Mouse (Mus musculus): Measurements from ENCODE around the gene Vac14. TPM values are rescaled to one million over a fixed set of nuclear protein-coding genes. Genes with fewer than 3 reads are reported as not detected.
A peak's percentile ranks its signal among the peaks of the same experiment; 100 is the strongest.
"Not testable (repeated sequence)": the region's sequence is repeated elsewhere in the genome, so short reads cannot be mapped to it uniquely, and the experiment has no call there.

Gene Vac14
- polyA plus RNA-seq, 1 experiment: 26.8 TPM

DNA sequence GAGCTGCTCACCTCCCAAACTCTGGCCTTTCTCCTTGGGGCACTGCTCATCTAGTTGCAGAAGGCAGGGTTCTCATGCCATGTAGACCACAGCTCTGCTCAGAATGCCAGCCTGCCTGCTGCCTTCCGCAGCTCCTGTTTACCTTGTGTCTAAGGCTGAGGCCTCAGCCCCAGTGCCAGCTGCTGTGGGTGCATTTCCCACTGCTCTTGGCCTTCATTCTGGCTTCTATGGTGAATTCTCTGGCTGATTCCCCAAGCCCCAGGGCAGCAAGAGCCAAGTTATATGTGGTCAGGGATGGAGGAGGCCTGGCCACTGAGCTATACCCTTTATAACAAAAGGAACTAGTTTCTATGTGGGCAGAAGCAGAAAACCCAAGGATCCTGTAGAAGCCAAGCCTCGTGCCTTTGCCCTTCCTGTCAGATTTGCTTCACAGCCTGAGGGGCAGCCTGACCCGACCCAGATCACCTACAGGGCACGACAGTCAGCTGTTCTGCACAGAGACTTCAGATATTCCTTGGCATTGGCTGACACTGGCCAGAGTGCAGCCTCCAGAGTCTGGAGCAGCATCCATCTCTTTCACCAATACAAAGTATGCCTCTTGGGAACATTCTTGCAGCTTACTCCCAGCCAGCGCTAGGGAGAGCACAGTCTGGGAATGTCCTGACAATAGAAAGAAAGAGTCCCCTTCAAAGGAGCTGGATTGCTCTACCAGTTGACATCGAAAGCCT is 44.8 kb downstream of the Vac14 start:
- TF ChIP-seq POLR2AphosphoS2 (IDR thresholded peaks at IDR 0.05; ENCODE audit: insufficient read length, low read depth) (no peak), MYOD1 (IDR thresholded peaks at IDR 0.05; ENCODE audit: control insufficient read depth in 1 of 3, insufficient read length in 2 of 3, low read depth in 2 of 3) (peak; percentile 33 to 74 (median 51)), REST (IDR thresholded peaks at IDR 0.05; ENCODE audit: insufficient read depth, insufficient read length) (no peak), CEBPB (IDR thresholded peaks at IDR 0.05; ENCODE audit: insufficient read depth, poor library complexity, severe bottlenecking) (no peak), USF1 (IDR thresholded peaks at IDR 0.05; ENCODE audit: low read depth) (no peak), TCF3 (IDR thresholded peaks at IDR 0.05; ENCODE audit: insufficient read length, low read depth) (peak; percentile 18), MAX (IDR thresholded peaks at IDR 0.05; ENCODE audit: low read depth) (no peak), MYOG (IDR thresholded peaks at IDR 0.05; ENCODE audit: control insufficient read depth in 1 of 3, insufficient read depth in 1 of 3, insufficient read length in 2 of 3, low read depth in 2 of 3) (peak in 2 of 3 experiments; percentile 45 to 92), E2F4 (IDR thresholded peaks at IDR 0.05; ENCODE audit: insufficient read depth) (no peak), POLR2A (IDR thresholded peaks at IDR 0.05; ENCODE audit: insufficient read length, low read depth) (no peak), SRF (IDR thresholded peaks at IDR 0.05; ENCODE audit: control insufficient read depth, insufficient read length, low read depth) (no peak)
- no peak overlapping the region for H3K4me2 ChIP-seq (ENCODE audit: low read depth)
- no peak overlapping the region for H3K4me3 ChIP-seq
- H3K79me2 ChIP-seq (ENCODE audit: control insufficient read depth, insufficient read depth): no peaks in the 10 kb centered on the region
- H3ac ChIP-seq (ENCODE audit: control insufficient read depth, insufficient read length): no peak overlapping the region
- no peaks in the 10 kb centered on the region for H3K27me3 ChIP-seq (ENCODE audit: control insufficient read depth, insufficient read depth, insufficient read length)
- peaks cover under 1% of the 10 kb centered on the region for H3K36me3 ChIP-seq (ENCODE audit: control insufficient read depth, insufficient read depth)

DNA sequence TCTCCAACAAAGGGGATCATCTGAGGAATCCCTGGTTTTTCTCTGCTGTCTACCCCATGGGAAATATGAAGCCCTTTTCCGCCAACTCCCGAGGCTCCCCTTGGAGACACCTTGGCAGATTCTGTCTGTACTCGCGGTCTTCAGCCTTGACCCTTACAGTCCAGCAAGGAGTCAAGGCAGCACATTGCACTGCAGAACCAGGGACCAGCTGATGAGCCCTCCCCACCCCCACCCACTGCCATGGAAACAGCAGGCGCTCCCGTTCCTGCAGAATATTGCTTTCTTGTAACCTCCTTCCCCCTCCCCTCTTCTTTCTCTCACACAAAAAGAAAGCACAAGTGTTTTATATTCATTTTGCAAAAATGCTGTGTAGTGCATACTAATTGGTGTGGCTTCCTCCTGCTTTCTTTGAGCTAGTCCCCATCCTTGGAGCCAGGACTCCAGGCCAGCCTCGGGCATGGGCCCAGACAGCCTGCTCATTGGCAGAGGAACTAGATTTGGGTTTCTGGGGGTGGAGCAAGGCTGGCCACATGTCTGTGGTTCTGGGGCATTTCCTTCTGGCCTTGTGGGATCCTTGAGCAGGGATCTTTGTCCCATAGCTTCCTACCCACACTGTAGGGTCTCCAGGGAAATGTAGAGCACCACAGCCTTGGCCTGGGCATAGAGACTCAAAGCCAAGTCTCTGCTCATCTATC is 46.0 kb downstream of the Vac14 start:
- H3K4me2 ChIP-seq (ENCODE audit: low read depth): peak overlapping the region; percentile 12
- H3K36me3 ChIP-seq (ENCODE audit: control insufficient read depth, insufficient read depth): no peaks in the 10 kb centered on the region
- H3K79me2 ChIP-seq (ENCODE audit: control insufficient read depth, insufficient read depth): no peaks in the 10 kb centered on the region
- H3K4me3 ChIP-seq: no peak overlapping the region
- TF ChIP-seq MYOG (IDR thresholded peaks at IDR 0.05; ENCODE audit: control insufficient read depth in 1 of 3, insufficient read depth in 1 of 3, insufficient read length in 2 of 3, low read depth in 2 of 3) (peak in 1 of 3 experiments; percentile 18), CEBPB (IDR thresholded peaks at IDR 0.05; ENCODE audit: insufficient read depth, poor library complexity, severe bottlenecking) (no peak), USF1 (IDR thresholded peaks at IDR 0.05; ENCODE audit: low read depth) (peak; percentile 33)
- H3ac ChIP-seq (ENCODE audit: control insufficient read depth, insufficient read length): no peak overlapping the region
- no peaks in the 10 kb centered on the region for H3K27me3 ChIP-seq (ENCODE audit: control insufficient read depth, insufficient read depth, insufficient read length)

GRCm38 (mm10) chr8:110665000-110665399 is 46.6 kb downstream of the Vac14 start:
- Histone ChIP-seq H3ac (ENCODE audit: control insufficient read depth, insufficient read length) (no peak overlapping the region), H3K36me3 (ENCODE audit: control insufficient read depth, insufficient read depth) (no peaks in the 10 kb centered on the region), H3K4me3 (no peak overlapping the region), H3K27me3 (ENCODE audit: control insufficient read depth, insufficient read depth, insufficient read length) (no peaks in the 10 kb centered on the region), H3K79me2 (ENCODE audit: control insufficient read depth, insufficient read depth) (no peaks in the 10 kb centered on the region), H3K4me2 (ENCODE audit: low read depth) (no peak overlapping the region)
- no peak for TF ChIP-seq MYOG (IDR thresholded peaks at IDR 0.05; ENCODE audit: control insufficient read depth in 1 of 3, insufficient read depth in 1 of 3, insufficient read length in 2 of 3, low read depth in 2 of 3)
- TF ChIP-seq TCF12 (IDR thresholded peaks at IDR 0.05; ENCODE audit: insufficient read depth, poor library complexity, severe bottlenecking): no peak
- TF ChIP-seq E2F4 (IDR thresholded peaks at IDR 0.05; ENCODE audit: insufficient read depth): no peak
- TF ChIP-seq USF1 (IDR thresholded peaks at IDR 0.05; ENCODE audit: low read depth): no peak
- no peak for TF ChIP-seq POLR2A (IDR thresholded peaks at IDR 0.05; ENCODE audit: insufficient read length, low read depth)
- TF ChIP-seq POLR2AphosphoS2 (IDR thresholded peaks at IDR 0.05; ENCODE audit: insufficient read length, low read depth): no peak
- TF ChIP-seq CEBPB (IDR thresholded peaks at IDR 0.05; ENCODE audit: insufficient read depth, poor library complexity, severe bottlenecking): no peak
- no peak for TF ChIP-seq SRF (IDR thresholded peaks at IDR 0.05; ENCODE audit: control insufficient read depth, insufficient read length, low read depth)
- TF ChIP-seq MYOD1 (IDR thresholded peaks at IDR 0.05; ENCODE audit: control insufficient read depth in 1 of 3, insufficient read length in 2 of 3, low read depth in 2 of 3): no peak
- TF ChIP-seq MAX (IDR thresholded peaks at IDR 0.05; ENCODE audit: low read depth): no peak
- TF ChIP-seq REST (IDR thresholded peaks at IDR 0.05; ENCODE audit: insufficient read depth, insufficient read length): no peak
- TF ChIP-seq TCF3 (IDR thresholded peaks at IDR 0.05; ENCODE audit: insufficient read length, low read depth): no peak

GRCm38 (mm10) chr8:110667590-110668177 is 49.3 kb downstream of the Vac14 start:
- H3K27me3 ChIP-seq (ENCODE audit: control insufficient read depth, insufficient read depth, insufficient read length); H3ac ChIP-seq (ENCODE audit: control insufficient read depth, insufficient read length); H3K4me3 ChIP-seq; H3K36me3 ChIP-seq (ENCODE audit: control insufficient read depth, insufficient read depth); H3K4me2 ChIP-seq (ENCODE audit: low read depth); H3K79me2 ChIP-seq (ENCODE audit: control insufficient read depth, insufficient read depth): not testable (repeated sequence)

Data from myocyte (in vitro differentiated cells).